Mouse (Mus musculus): Measurements from ENCODE around the gene Lgi4.

Lgi4 gene

GRCm38 (mm10) chr7:31076492-31076891, 17.4 kb downstream of the Lgi4 start, which contains the start of gene Fxyd3:
TSS of gene Fxyd3 (minus strand) at chr7:31076704.
- in situ Hi-C loops (cut with MboI, MseI): no loop called here

GRCm38 (mm10) chr7:31077470-31077869, 18.3 kb downstream of the Lgi4 start:
- in situ Hi-C loops (cut with MboI, MseI): no loop called here

DNA sequence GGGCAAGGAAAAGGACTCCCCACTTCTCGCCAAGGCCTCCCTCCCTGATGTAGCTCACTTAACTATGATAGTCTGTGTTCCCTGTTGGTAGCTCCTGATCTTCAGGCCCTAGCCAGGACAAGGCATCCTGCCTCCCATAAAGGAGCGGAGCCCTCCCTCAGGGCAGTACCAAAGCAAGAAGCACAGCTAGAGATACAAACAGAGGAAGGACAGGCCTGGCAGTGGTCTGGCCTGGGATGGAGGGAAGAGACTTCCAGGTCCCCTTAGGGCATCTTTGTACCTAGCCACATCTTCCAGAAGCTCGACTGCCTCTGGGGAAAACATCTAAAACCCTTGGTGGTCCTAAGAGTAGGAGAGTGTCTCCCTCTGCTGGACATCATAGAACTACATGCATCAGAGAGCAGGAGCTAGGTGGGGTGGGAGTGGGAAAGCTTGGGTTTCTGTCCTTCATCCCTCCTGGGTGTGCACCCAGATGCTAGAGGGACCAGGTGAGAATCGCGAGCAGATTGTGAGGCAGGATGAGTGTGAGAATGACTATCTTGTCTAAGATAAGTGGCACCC, 18.8 kb downstream of the Lgi4 start:
- in situ Hi-C loops (cut with MboI, MseI): no loop called here

GRCm38 (mm10) chr7:31079670-31080069, 20.5 kb downstream of the Lgi4 start:
- in situ Hi-C loops (cut with MboI, MseI): no loop called here

DNA sequence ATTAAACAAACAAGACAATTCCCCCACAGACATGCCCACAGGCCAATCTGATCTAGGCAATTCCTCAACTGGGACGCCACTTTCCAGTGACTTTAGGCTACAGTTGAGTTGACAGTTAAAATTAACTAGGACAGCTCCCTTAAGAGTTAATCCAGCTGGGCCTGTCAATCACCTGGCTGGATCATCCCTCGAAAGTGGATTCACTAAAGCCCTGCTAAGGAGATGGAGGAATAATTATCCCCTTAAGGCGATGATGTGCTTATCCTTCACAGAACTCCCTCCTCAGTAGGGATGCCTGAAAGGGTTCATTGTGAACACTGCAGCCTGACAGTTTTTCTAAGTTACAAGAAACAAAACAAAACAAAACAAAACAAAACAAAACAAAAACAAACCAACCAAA, 21.5 kb downstream of the Lgi4 start:
- in situ Hi-C loops (cut with MboI, MseI): no loop called here

DNA sequence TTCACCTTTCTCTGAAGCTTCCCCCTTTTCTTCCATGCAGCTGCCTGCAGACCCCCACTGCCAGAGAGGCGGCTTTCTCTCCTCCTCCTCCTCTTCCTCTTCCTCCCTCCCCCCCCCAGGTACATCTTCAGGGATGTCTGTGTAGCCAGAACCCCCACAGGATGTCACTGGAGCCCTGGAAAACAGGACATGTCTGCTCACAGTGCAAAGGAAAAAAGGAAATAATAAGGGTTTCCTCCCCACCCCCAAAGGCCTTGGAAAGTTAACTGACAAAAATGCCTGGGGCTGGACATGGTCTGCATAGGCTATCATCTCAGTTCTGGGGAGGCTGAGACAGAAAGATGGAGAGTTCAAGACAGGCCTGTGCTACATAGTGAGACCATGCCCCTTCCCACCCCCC, 22.0 kb downstream of the Lgi4 start:
- in situ Hi-C loops (cut with MboI, MseI): no loop called here

- in situ Hi-C loops (cut with MboI, MseI): no loop called here
These were observed 23.0 kb downstream of the Lgi4 start for GRCm38 (mm10) chr7:31082106-31082505.

DNA sequence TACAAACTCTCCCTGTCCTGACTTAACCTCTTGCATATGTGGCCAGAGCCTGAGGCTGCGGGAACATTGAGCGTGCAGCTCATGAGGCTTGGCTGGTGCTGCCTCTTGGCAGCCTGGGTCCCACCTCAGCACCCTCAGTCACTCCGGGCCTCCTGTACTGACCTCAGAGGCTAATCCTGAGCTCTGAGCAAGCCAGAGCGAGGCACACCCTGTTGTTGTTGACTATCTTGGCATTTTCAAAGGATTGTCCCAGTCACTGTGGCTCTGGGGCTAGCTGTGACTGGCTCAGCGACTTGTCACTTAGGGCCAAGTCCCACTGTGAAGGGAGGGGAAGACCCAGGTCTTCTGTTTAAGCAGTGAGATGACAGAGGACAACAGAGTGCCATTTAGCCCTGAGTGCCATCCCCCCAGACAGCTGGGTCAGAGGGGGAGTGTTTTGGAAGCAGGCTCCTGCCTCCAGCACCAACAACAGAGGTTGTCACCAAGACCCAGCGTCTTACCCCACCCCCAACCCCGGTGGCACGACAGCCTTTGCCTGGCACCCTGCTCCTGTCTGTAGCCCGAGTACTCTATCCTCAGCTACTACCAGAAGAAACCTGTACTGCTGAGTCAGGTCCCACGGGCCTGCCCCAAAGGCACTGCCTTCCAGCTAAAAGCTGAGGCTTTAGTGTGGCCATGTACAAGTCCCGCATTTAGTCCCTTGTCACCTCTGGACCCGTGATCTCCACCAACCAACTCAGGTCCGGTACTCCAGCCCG, 23.9 kb downstream of the Lgi4 start:
- in situ Hi-C loops (cut with MboI, MseI): no loop called here

GRCm38 (mm10) chr7:31084140-31084539, 25.0 kb downstream of the Lgi4 start:
- in situ Hi-C loops (cut with MboI, MseI): no loop called here

DNA sequence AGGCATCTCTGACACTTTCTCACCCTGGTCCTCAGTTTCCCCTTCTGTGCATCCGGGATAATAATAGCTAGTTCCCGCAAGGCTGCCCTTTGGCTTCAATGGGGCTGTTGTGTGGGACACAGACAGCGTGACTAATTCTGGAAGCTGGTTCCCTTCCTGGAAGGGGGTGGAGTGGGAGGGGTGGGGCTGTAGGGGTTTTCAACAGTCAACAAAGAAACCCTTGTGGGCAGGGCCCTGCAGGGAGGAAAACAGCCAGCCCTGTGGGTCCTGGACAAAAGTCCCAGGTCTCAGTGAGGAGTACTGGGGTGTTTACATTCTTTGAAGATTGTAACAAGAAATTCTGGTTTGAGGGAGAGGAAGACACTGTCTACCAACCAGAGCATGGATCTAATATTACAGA, 26.0 kb downstream of the Lgi4 start:
- in situ Hi-C loops (cut with MboI, MseI): no loop called here

DNA sequence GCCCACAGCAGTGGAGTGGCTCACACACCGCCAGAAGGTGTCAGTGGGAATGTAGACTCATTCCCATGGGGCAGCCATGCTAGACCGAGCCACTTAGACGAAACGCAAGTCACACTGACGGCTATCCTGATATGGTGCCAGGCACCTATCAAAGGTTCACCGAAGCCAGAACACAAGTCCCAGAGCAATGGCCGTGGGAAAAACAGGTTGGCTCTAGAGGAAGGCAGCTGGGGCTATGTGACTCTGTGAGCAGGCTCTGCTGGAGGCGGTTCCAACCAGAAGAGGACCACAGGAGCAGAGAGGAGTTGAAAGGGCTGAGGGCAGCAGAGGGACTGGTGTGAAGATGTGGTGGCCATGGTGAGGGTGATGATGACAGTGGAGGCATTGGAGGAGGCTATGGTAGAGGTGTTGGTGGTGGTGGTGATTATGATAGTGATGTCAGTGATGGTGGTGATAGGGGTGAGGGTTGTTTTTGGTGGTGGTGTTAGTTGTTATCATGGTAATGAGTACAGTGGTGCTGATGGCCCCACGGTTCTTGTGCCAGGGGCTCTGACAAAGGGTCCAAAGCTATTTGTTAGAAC, 27.1 kb downstream of the Lgi4 start:
- in situ Hi-C loops (cut with MboI, MseI): no loop called here

DNA sequence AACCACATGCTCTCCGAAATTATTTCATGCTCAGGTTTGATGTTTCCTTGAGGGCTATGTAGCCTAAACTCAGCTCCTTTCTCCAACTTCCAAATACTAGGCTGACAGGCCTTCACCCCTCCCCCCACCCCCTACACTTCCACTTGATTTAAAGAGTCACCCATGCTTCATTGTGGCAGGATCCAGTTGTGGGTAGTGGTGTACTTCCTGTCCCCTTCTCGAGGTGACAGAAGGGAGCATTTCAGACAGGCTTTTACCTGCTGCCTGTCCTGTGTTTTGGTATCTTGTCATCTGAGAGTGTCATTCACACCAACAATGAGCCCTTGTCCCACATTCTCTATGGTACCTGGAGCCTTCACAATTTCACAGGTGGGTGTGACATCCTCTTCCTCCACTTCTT, 28.1 kb downstream of the Lgi4 start:
- in situ Hi-C loops (cut with MboI, MseI): no loop called here

DNA sequence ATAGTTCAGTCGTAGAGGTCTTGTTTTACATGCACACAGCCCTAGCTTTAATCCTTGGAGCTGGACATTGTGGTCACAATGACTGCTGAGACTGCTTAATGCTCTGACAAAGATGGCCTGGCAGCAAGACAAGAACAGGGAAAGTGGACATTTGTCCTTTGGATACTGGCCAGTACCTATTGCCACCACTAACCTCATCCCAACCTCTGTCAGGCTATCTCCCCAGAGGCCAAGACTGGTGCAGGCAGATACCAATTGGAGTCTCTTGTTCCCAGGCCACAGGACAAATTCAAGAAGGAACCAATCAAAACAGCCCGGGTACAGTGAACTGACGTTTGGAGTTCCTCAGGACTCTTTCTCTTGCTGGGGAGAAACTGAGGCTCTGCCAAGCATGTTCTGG, 29.1 kb downstream of the Lgi4 start:
- in situ Hi-C loops (cut with MboI, MseI): no loop called here

DNA sequence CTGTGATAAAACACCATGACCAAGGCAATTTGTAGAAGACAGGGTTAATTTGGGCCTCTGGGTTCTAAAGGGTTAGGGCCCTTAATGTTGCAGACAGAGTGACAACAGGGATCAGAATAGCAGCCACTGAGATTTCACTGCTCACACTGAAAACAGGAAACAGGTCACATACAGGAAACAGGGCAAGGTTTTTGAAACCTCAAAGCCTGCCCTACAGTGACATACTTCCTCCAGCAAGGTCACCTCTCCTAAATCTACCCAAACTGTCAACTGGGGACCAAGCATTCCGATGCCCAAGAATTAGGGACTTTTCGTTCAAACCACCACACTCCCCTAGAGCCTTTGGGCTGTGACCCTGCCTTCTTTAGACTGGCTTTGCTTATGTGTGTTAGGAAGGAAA, 30.6 kb downstream of the Lgi4 start:
- in situ Hi-C loops (cut with MboI, MseI): no loop called here

DNA sequence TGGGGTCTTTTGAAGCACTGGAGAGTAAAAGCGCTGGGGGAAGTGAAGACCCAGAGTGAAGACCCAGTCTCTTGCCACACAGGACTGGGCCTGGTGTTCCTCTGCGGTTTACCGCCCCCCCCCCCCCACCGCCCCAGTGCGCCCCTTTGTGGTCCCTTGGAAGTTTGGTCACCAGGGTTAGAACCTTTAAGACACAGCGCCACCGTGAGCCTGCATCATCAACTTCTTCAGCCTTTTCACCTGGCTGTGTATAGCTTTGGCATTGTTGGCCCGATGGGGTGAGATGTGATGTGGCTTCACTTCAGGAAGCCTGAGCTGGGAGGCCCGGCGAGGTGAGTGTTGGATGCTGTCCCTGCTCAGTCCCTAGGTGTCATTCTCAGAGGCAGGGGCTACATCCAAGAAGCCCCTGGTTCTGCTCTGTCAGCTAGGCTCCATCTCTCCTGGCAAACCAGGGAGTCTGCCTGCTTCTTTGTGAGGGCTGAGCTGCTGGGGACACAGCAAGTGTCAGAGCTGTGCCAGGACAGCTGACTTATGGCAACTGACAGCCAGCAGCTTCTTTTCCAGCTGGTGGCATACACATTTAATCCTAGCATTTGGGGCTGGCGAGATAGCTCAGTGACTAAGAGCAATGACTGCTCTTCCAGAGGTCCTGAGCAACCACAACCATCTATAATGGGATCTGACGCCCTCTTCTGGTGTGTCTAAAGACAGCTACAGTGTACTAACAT, 35.8 kb downstream of the Lgi4 start:
- in situ Hi-C loops (cut with MboI, MseI): no loop called here

DNA sequence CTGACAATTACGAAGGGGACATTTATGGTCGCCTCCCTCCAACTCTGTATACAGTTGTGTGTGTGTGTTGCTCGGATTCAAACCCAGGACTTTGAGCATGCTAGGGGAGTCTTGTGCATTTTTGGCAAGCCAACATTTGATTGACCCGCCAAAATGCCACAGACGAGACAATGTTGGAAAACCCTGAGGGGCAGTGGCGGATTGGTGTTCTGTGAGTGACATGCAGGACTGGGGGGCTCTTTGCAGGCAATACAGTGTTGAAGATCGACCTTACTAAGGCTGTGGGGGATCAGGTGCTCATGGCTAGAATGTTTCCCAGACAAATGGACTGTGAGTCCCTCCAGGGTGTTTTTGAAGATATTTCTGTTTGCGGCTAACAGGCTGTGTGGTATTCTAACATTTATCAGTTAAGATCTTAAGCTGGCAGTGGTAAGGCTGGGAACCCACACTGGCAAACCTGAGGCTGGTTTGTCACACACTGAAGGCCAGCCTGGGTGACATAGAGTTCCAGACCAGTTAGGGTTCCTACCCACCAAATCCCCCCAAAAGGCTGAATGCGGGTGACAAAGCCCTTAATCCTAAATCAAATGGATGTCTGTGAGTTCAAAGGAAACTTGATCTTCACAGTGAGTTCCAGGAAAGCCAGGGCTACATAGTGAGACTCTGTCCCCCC, 37.9 kb downstream of the Lgi4 start:
- in situ Hi-C loops (cut with MboI, MseI): no loop called here

DNA sequence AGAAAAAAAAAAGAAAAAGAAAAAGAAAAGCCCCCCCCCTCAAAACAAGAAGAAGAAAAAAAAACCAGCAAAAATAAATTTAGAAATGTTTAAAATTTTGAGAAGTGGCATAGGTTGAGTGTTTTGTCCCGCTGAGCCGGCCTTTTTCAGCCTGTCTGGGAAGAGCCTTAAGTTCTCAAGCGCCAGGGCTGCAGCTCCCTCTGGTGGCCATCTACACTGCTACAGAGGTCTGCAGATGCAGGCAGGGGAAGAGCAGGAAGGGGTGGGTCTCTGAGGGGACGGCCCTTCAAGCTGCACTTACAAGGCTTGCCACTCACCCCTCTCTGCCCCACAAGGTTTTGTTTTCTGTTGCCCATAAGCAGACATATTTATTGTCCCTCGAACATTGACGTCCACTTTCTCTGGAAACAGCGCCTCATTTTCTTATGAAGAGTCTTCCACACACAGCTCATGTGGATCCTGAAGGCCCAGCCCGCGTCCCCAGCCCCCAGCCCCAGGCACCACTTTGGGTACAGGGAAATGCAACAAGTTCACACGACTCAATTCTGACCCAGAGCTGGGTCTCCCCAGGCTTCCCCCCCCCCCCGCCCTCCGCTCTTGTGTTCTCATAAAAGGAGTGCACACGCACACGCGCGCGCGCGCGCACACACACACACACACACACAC, 38.6 kb downstream of the Lgi4 start:
- in situ Hi-C loops (cut with MboI, MseI): no loop called here

- in situ Hi-C loops (cut with MboI, MseI): no loop called here
These were observed 39.8 kb downstream of the Lgi4 start for GRCm38 (mm10) chr7:31098697-31099611.

GRCm38 (mm10) chr7:31099612-31099982, 40.5 kb downstream of the Lgi4 start:
- in situ Hi-C loops (cut with MboI, MseI): no loop called here

GRCm38 (mm10) chr7:31100786-31101185, 41.6 kb downstream of the Lgi4 start:
- in situ Hi-C loops (cut with MboI, MseI): no loop called here

Measured in regulatory T cell (primary cell).